Mouse (Mus musculus): ENCODE results near the gene Spata17. TPM values are rescaled to one million over a fixed set of nuclear protein-coding genes. Genes with fewer than 3 reads are reported as not detected.

Spata17 gene
- polyA plus RNA-seq, 1 experiment from 2014 or later, result 1.2 TPM

- Histone ChIP-seq H3K9ac (no peak overlapping the region), H3K9me3 (no peaks in the 10 kb centered on the region; the same call in 1 of the 2 replicates), H3K4me2 (no peak overlapping the region), H3K4me3 (replicated peaks) (no peak overlapping the region), H3K27ac (no peak overlapping the region), H3K36me3 (replicated peaks) (no peaks in the 10 kb centered on the region), H3K4me1 (no peaks in the 10 kb centered on the region), H3K27me3 (no peaks in the 10 kb centered on the region)
- 73% methylated on average over 4 of the region's 4 CpGs for WGBS
- no peak for ATAC-seq (ENCODE audit: low FRiP score)
Measured at GRCm38 (mm10) chr1:187102130-187102529, 113.1 kb downstream of the Spata17 start.

- Histone ChIP-seq H3K27me3 (no peaks in the 10 kb centered on the region), H3K9ac (no peak overlapping the region), H3K9me3 (no peaks in the 10 kb centered on the region; the same call in 1 of the 2 replicates), H3K4me3 (replicated peaks) (no peak overlapping the region), H3K36me3 (replicated peaks) (no peaks in the 10 kb centered on the region), H3K4me2 (no peak overlapping the region), H3K4me1 (no peaks in the 10 kb centered on the region), H3K27ac (no peak overlapping the region)
- WGBS, result 80% methylated on average over 3 of the region's 3 CpGs
- no peak for ATAC-seq (ENCODE audit: low FRiP score)
Measured at GRCm38 (mm10) chr1:187101202-187101601, 114.1 kb downstream of the Spata17 start.

GRCm38 (mm10) chr1:187100624-187101023 lies 114.6 kb downstream of the Spata17 start:
- 89% methylated on average over 3 of the region's 3 CpGs for WGBS
- no peak overlapping the region for H3K4me3 ChIP-seq (replicated peaks)
- H3K27ac ChIP-seq, result no peak overlapping the region
- no peak for ATAC-seq (ENCODE audit: low FRiP score)
- no peaks in the 10 kb centered on the region for H3K9me3 ChIP-seq
- no peak overlapping the region for H3K9ac ChIP-seq
- no peaks in the 10 kb centered on the region for H3K4me1 ChIP-seq
- H3K27me3 ChIP-seq, result no peaks in the 10 kb centered on the region
- H3K36me3 ChIP-seq (replicated peaks), result no peaks in the 10 kb centered on the region
- no peak overlapping the region for H3K4me2 ChIP-seq

- WGBS, result 76% methylated on average over 6 of the region's 6 CpGs
- H3K4me1 ChIP-seq, result no peaks in the 10 kb centered on the region
- no peak overlapping the region for H3K27ac ChIP-seq
- H3K36me3 ChIP-seq (replicated peaks), result no peaks in the 10 kb centered on the region
- H3K4me3 ChIP-seq (replicated peaks), result no peak overlapping the region
- ATAC-seq (ENCODE audit: low FRiP score), result no peak
- no peak overlapping the region for H3K4me2 ChIP-seq
- no peaks in the 10 kb centered on the region for H3K27me3 ChIP-seq
- no peaks in the 10 kb centered on the region for H3K9me3 ChIP-seq
- no peak overlapping the region for H3K9ac ChIP-seq
Measured at GRCm38 (mm10) chr1:187098285-187098684, 117.0 kb downstream of the Spata17 start.

GRCm38 (mm10) chr1:187092546-187092945 lies 122.7 kb downstream of the Spata17 start:
- Histone ChIP-seq H3K27me3 (no peaks in the 10 kb centered on the region), H3K4me2 (no peak overlapping the region), H3K27ac (no peak overlapping the region), H3K9ac (no peak overlapping the region), H3K4me3 (replicated peaks) (no peak overlapping the region), H3K9me3 (no peaks in the 10 kb centered on the region), H3K4me1 (no peaks in the 10 kb centered on the region), H3K36me3 (replicated peaks) (no peaks in the 10 kb centered on the region)
- 69% methylated on average over 14 of the region's 14 CpGs for WGBS
- 0 out of 2 replicates have a peak, but pooled peaks have one; percentile 20 for ATAC-seq (ENCODE audit: low FRiP score)

GRCm38 (mm10) chr1:187088660-187089395 lies 126.4 kb downstream of the Spata17 start:
- no peak for ATAC-seq (ENCODE audit: low FRiP score)
- Histone ChIP-seq H3K9ac (no peak overlapping the region), H3K4me1 (no peaks in the 10 kb centered on the region), H3K4me3 (replicated peaks) (no peak overlapping the region), H3K36me3 (replicated peaks) (no peaks in the 10 kb centered on the region), H3K27me3 (no peaks in the 10 kb centered on the region), H3K4me2 (no peak overlapping the region), H3K27ac (no peak overlapping the region), H3K9me3 (no peaks in the 10 kb centered on the region)
- 81% methylated on average over 3 of the region's 3 CpGs for WGBS

- H3K27me3 ChIP-seq, result no peaks in the 10 kb centered on the region
- no peak overlapping the region for H3K27ac ChIP-seq
- H3K9ac ChIP-seq, result no peak overlapping the region
- H3K4me2 ChIP-seq, result no peak overlapping the region
- 69% methylated on average over 6 of the region's 6 CpGs for WGBS
- no peaks in the 10 kb centered on the region for H3K4me1 ChIP-seq
- no peak for ATAC-seq (ENCODE audit: low FRiP score)
- no peaks in the 10 kb centered on the region for H3K36me3 ChIP-seq (replicated peaks)
- H3K9me3 ChIP-seq, result peaks cover 2% of the 10 kb centered on the region; the same call in 1 of the 2 replicates
- no peak overlapping the region for H3K4me3 ChIP-seq (replicated peaks)
Measured at GRCm38 (mm10) chr1:187086027-187086426, 129.2 kb downstream of the Spata17 start.

GRCm38 (mm10) chr1:187077352-187077751 lies 137.9 kb downstream of the Spata17 start:
- peak; percentile 81 for ATAC-seq (ENCODE audit: low FRiP score)
- H3K27me3 ChIP-seq, result no peaks in the 10 kb centered on the region
- WGBS, result 23% methylated on average over 9 of the region's 9 CpGs
- peaks cover 5% of the 10 kb centered on the region; the same call in 1 of the 2 replicates for H3K9me3 ChIP-seq
- no peaks in the 10 kb centered on the region for H3K36me3 ChIP-seq (replicated peaks)
- peak overlapping the region; percentile 75 for H3K27ac ChIP-seq
- no peak overlapping the region for H3K4me3 ChIP-seq (replicated peaks)
- H3K4me1 ChIP-seq, result peaks cover 10% of the 10 kb centered on the region
- H3K4me2 ChIP-seq, result peak overlapping the region; percentile 10; the same call in 1 of the 2 replicates
- no peak overlapping the region for H3K9ac ChIP-seq

GRCm38 (mm10) chr1:187077043-187077334 lies 138.3 kb downstream of the Spata17 start:
- no peaks in the 10 kb centered on the region for H3K27me3 ChIP-seq
- no peak overlapping the region for H3K9ac ChIP-seq
- no peaks in the 10 kb centered on the region for H3K36me3 ChIP-seq (replicated peaks)
- no peak overlapping the region for H3K4me2 ChIP-seq
- H3K4me3 ChIP-seq (replicated peaks), result no peak overlapping the region
- H3K4me1 ChIP-seq, result peaks cover 10% of the 10 kb centered on the region
- peak overlapping the region; percentile 75 for H3K27ac ChIP-seq
- ATAC-seq (ENCODE audit: low FRiP score), result peak; percentile 80
- WGBS, result 36% methylated on average over 3 of the region's 3 CpGs
- H3K9me3 ChIP-seq, result peaks cover 5% of the 10 kb centered on the region; the same call in 1 of the 2 replicates

GRCm38 (mm10) chr1:187076198-187077042 lies 138.8 kb downstream of the Spata17 start:
- no peaks in the 10 kb centered on the region for H3K36me3 ChIP-seq (replicated peaks)
- H3K4me3 ChIP-seq (replicated peaks), result no peak overlapping the region
- no peak overlapping the region for H3K4me2 ChIP-seq
- WGBS, result 38% methylated on average over 3 of the region's 3 CpGs
- no peak overlapping the region for H3K9ac ChIP-seq
- H3K27me3 ChIP-seq, result no peaks in the 10 kb centered on the region
- H3K9me3 ChIP-seq, result peaks cover 5% of the 10 kb centered on the region; the same call in 1 of the 2 replicates
- peak overlapping the region; percentile 75 for H3K27ac ChIP-seq
- peaks cover 10% of the 10 kb centered on the region for H3K4me1 ChIP-seq
- ATAC-seq (ENCODE audit: low FRiP score), result peak; percentile 87

- H3K4me1 ChIP-seq, result no peaks in the 10 kb centered on the region
- H3K36me3 ChIP-seq (replicated peaks), result no peaks in the 10 kb centered on the region
- 78% methylated on average over 1 of the region's 1 CpGs for WGBS
- no peak for ATAC-seq (ENCODE audit: low FRiP score)
- H3K27me3 ChIP-seq, result no peaks in the 10 kb centered on the region
- H3K9me3 ChIP-seq, result no peaks in the 10 kb centered on the region
- no peak overlapping the region for H3K4me3 ChIP-seq (replicated peaks)
- H3K4me2 ChIP-seq, result no peak overlapping the region
- no peak overlapping the region for H3K9ac ChIP-seq
- H3K27ac ChIP-seq, result no peak overlapping the region
Measured at GRCm38 (mm10) chr1:187059874-187060273, 155.4 kb downstream of the Spata17 start.

- Histone ChIP-seq H3K9me3 (no peaks in the 10 kb centered on the region), H3K4me3 (replicated peaks) (no peak overlapping the region), H3K4me1 (no peaks in the 10 kb centered on the region), H3K36me3 (replicated peaks) (no peaks in the 10 kb centered on the region), H3K9ac (no peak overlapping the region), H3K4me2 (no peak overlapping the region), H3K27ac (no peak overlapping the region), H3K27me3 (no peaks in the 10 kb centered on the region)
- 79% methylated on average over 2 of the region's 2 CpGs for WGBS
- no peak for ATAC-seq (ENCODE audit: low FRiP score)
Measured at GRCm38 (mm10) chr1:187054333-187054732, 160.9 kb downstream of the Spata17 start.
